Mouse (Mus musculus): ENCODE data around the gene Phtf2. TPM values are rescaled to one million over a fixed set of nuclear protein-coding genes. Genes with fewer than 3 reads are reported as not detected.
A peak's percentile ranks its signal among the peaks of the same experiment; 100 is the strongest.
"Not testable (repeated sequence)": the region's sequence is repeated elsewhere in the genome, so short reads cannot be mapped to it uniquely, and the experiment has no call there.

Phtf2 gene
- total RNA-seq, 4 experiments from 2014 or later = 14.1 to 16.6 (median 15.0) TPM

- no peak for DNase-seq (ENCODE audit: low spot score in 2 of 2)
Observed at GRCm38 (mm10) chr5:20778274-20778984, 103.5 kb downstream of the Phtf2 start.

- no peak for DNase-seq (ENCODE audit: low spot score in 2 of 2)
Observed at GRCm38 (mm10) chr5:20773341-20773740, 108.6 kb downstream of the Phtf2 start.

GRCm38 (mm10) chr5:20765365-20765920 is 116.5 kb downstream of the Phtf2 start:
- no peak for DNase-seq (ENCODE audit: low spot score in 2 of 2)

- DNase-seq (ENCODE audit: low spot score in 2 of 2) = not testable (repeated sequence)
Observed at GRCm38 (mm10) chr5:20762441-20762840, 119.5 kb downstream of the Phtf2 start.

- no peak for DNase-seq (ENCODE audit: low spot score in 2 of 2)
Observed at GRCm38 (mm10) chr5:20760368-20761162, 121.4 kb downstream of the Phtf2 start.

- DNase-seq (ENCODE audit: low spot score in 2 of 2) = no peak
Observed at GRCm38 (mm10) chr5:20759771-20760170, 122.2 kb downstream of the Phtf2 start.

GRCm38 (mm10) chr5:20753963-20754362 is 128.0 kb downstream of the Phtf2 start:
- no peak for DNase-seq (ENCODE audit: low spot score in 2 of 2)

- DNase-seq (ENCODE audit: low spot score in 2 of 2) = peak in 1 of 2 experiments; percentile 14
Observed at GRCm38 (mm10) chr5:20753096-20753495, 128.8 kb downstream of the Phtf2 start.

GRCm38 (mm10) chr5:20751696-20752095 is 130.2 kb downstream of the Phtf2 start:
- no peak for DNase-seq (ENCODE audit: low spot score in 2 of 2)

GRCm38 (mm10) chr5:20751000-20751399 is 130.9 kb downstream of the Phtf2 start:
- no peak for DNase-seq (ENCODE audit: low spot score in 2 of 2)

- no peak for DNase-seq (ENCODE audit: low spot score in 2 of 2)
Observed at GRCm38 (mm10) chr5:20749535-20749934, 132.4 kb downstream of the Phtf2 start.

GRCm38 (mm10) chr5:20748856-20749255 is 133.1 kb downstream of the Phtf2 start:
- DNase-seq (ENCODE audit: low spot score in 2 of 2) = no peak

- DNase-seq (ENCODE audit: low spot score in 2 of 2) = no peak
Observed at GRCm38 (mm10) chr5:20748142-20748541, 133.8 kb downstream of the Phtf2 start.

GRCm38 (mm10) chr5:20741936-20742335 is 140.0 kb downstream of the Phtf2 start:
- DNase-seq (ENCODE audit: low spot score in 2 of 2) = no peak

- DNase-seq (ENCODE audit: low spot score in 2 of 2) = no peak
Observed at GRCm38 (mm10) chr5:20741193-20741592, 140.7 kb downstream of the Phtf2 start.

GRCm38 (mm10) chr5:20738795-20739194 is 143.1 kb downstream of the Phtf2 start:
- DNase-seq (ENCODE audit: low spot score in 2 of 2) = no peak

- DNase-seq (ENCODE audit: low spot score in 2 of 2) = not testable (repeated sequence)
Observed at GRCm38 (mm10) chr5:20723226-20723625, 158.7 kb downstream of the Phtf2 start.

GRCm38 (mm10) chr5:20720201-20720900 is 161.6 kb downstream of the Phtf2 start:
- no peak for DNase-seq (ENCODE audit: low spot score in 2 of 2)

GRCm38 (mm10) chr5:20715980-20716379 is 165.9 kb downstream of the Phtf2 start:
- not testable (repeated sequence) for DNase-seq (ENCODE audit: low spot score in 2 of 2)

- DNase-seq (ENCODE audit: low spot score in 2 of 2) = not testable (repeated sequence)
Observed at GRCm38 (mm10) chr5:20714619-20715018, 167.3 kb downstream of the Phtf2 start.

GRCm38 (mm10) chr5:20710845-20711244 is 171.1 kb downstream of the Phtf2 start:
- not testable (repeated sequence) for DNase-seq (ENCODE audit: low spot score in 2 of 2)

All from left cerebral cortex, adult 8-10 months (tissue).